Mouse (Mus musculus): ENCODE results near the gene Mbtd1.

Mbtd1 gene

GRCm38 (mm10) chr11:93987026-93987425 lies 101.4 kb downstream of the Mbtd1 start:
- DNase-seq (ENCODE audit: low read depth, low spot score) = no peak

- peak; percentile 26 for DNase-seq (ENCODE audit: low read depth, low spot score)
Observed at GRCm38 (mm10) chr11:93987625-93988327, 102.1 kb downstream of the Mbtd1 start.

GRCm38 (mm10) chr11:93988328-93989062 lies 102.8 kb downstream of the Mbtd1 start:
- no peak for DNase-seq (ENCODE audit: low read depth, low spot score)

GRCm38 (mm10) chr11:93994531-93994930 lies 108.9 kb downstream of the Mbtd1 start:
- DNase-seq (ENCODE audit: low read depth, low spot score) = no peak

GRCm38 (mm10) chr11:93995111-93995719 lies 109.6 kb downstream of the Mbtd1 start:
- peak; percentile 65 for DNase-seq (ENCODE audit: low read depth, low spot score)

- DNase-seq (ENCODE audit: low read depth, low spot score) = peak; percentile 93
Observed at GRCm38 (mm10) chr11:93995720-93996305, 110.2 kb downstream of the Mbtd1 start, which contains the start of gene Spag9. Gene Spag9, plus strand, starts transcription at chr11:93996091.
